Mouse (Mus musculus): Measurements from ENCODE around the gene Cylc2. TPM values are rescaled to one million over a fixed set of nuclear protein-coding genes. Genes with fewer than 3 reads are reported as not detected.

The Cylc2 gene
- not detected in 2 replicates for polyA plus RNA-seq (2016; fragmentation: Nextera tagmentation; extraction: Ambion mirVana)

DNA sequence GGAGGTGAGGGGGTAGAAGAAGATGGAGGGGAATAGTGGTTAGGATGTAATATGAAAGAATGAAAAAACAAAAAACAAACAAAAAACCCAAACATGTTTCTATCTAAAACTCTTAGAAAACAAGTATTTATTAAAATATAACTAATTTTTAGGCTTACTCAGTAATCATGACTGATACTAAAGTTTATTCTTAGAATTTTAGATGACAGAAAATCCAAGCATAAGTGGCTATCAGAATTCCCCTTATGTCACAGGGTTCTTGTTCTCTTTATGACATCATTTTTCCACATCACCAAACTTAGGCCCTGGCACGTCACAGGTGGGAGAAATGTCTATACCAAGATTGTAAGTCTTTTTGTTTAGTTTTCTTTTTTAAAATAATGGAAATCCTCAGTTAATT lies at the start of gene Cylc2:
Cylc2 (plus strand) TSS at position 301 of the 400 bp plus-strand sequence.
- H3K27ac ChIP-seq (replicated peaks): no peak within 1 kb of the TSS
- H3K9me3 ChIP-seq (replicated peaks): no peaks in the 10 kb centered on the region
- no peaks in the 10 kb centered on the region for H3K36me3 ChIP-seq
- H3K4me1 ChIP-seq: no peaks in the 10 kb centered on the region
- H3K27me3 ChIP-seq (ENCODE audit: low read depth, poor library complexity, severe bottlenecking): no peaks in the 10 kb centered on the region
- WGBS: 83% methylated on average over 1 of the region's 1 CpGs
- DNase-seq (ENCODE audit: low spot score): no peak
- H3K4me3 ChIP-seq: no peak within 1 kb of the TSS
